Mouse (Mus musculus) retina, postnatal 7 days (tissue): ENCODE measurements around the gene Sugt1.

Source experiments
- DNase-seq: peaks from one replicate; pipeline ENCODE4 v3.0.0-alpha.2; 2012; ENCODE audit warnings: low read depth, low spot score

Gene Sugt1

GRCm38 (mm10) chr14:79587139-79587851 lies at the start of gene Sugt1:
Sugt1 (plus strand) TSS chr14:79587691.
- DNase-seq: peak; percentile 90

GRCm38 (mm10) chr14:79537921-79538320 lies 49.6 kb upstream of the Sugt1 start:
- no peak for DNase-seq

GRCm38 (mm10) chr14:79541606-79542005 lies 45.9 kb upstream of the Sugt1 start:
- DNase-seq: no peak

- DNase-seq: no peak
These were observed 38.1 kb upstream of the Sugt1 start for GRCm38 (mm10) chr14:79549343-79549742.

GRCm38 (mm10) chr14:79551929-79552328 lies 35.6 kb upstream of the Sugt1 start:
- DNase-seq: no peak

- no peak for DNase-seq
These were observed 34.6 kb upstream of the Sugt1 start for GRCm38 (mm10) chr14:79552854-79553253.

GRCm38 (mm10) chr14:79557796-79558195 lies 29.7 kb upstream of the Sugt1 start:
- no peak for DNase-seq

- peak; percentile 14 for DNase-seq
These were observed 24.7 kb upstream of the Sugt1 start for GRCm38 (mm10) chr14:79562745-79563144.

- DNase-seq: no peak
These were observed 22.7 kb upstream of the Sugt1 start for GRCm38 (mm10) chr14:79564784-79565183.

GRCm38 (mm10) chr14:79573482-79574191 lies 13.9 kb upstream of the Sugt1 start:
- no peak for DNase-seq

GRCm38 (mm10) chr14:79574361-79574760 lies 13.1 kb upstream of the Sugt1 start:
- DNase-seq: no peak

- no peak for DNase-seq
These were observed 3.8 kb upstream of the Sugt1 start for GRCm38 (mm10) chr14:79583526-79584245.

- DNase-seq: no peak
These were observed 872 bp upstream of the Sugt1 start for GRCm38 (mm10) chr14:79586499-79587138.

- DNase-seq: no peak
These were observed 350 bp downstream of the Sugt1 start for GRCm38 (mm10) chr14:79587852-79588229.

GRCm38 (mm10) chr14:79588534-79588951 lies 1.1 kb downstream of the Sugt1 start:
- no peak for DNase-seq

- DNase-seq: no peak
These were observed 1.9 kb downstream of the Sugt1 start for GRCm38 (mm10) chr14:79589401-79589800.

GRCm38 (mm10) chr14:79590916-79591315 lies 3.4 kb downstream of the Sugt1 start:
- DNase-seq: no peak

- DNase-seq: no peak
These were observed 4.1 kb downstream of the Sugt1 start for GRCm38 (mm10) chr14:79591611-79592010.

- DNase-seq: no peak
These were observed 6.6 kb downstream of the Sugt1 start for GRCm38 (mm10) chr14:79594069-79594468.

GRCm38 (mm10) chr14:79596602-79597001 lies 9.1 kb downstream of the Sugt1 start:
- DNase-seq: no peak

- DNase-seq: no peak
These were observed 18.4 kb downstream of the Sugt1 start for GRCm38 (mm10) chr14:79605881-79606280.

GRCm38 (mm10) chr14:79606392-79606791 lies 18.9 kb downstream of the Sugt1 start:
- DNase-seq: no peak
